Mouse (Mus musculus): ENCODE results near the gene Lyz1.
"Not testable (repeated sequence)": the region's sequence is repeated elsewhere in the genome, so short reads cannot be mapped to it uniquely, and the experiment has no call there.

The Lyz1 gene

DNA sequence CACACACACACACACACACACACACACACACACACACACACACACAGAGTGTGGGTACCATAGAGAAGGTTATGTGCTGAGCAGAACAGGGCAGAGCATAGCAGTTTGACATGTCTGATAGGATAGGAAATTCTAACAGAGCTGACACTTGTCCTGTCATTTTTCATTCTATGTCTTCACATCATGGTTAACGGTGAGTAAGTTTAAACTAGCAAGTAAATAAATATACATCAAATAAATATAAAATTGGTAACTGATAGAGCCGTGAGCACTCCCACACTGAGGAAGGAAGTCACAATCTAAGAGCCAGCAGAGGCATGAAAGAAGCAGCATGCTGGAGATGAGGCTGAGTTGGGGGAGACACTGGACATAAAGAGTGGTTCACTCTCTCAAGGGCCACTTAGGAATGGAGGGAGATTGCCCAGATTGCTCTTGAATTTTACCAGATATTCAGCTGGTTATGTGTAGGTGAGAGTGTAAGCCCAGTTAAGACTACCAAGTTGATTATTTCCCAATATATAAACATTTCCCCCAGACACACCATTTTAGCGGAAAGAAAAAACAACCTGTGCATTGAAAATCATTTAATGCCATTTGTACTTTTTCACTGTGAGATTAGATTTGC, 5.3 kb downstream of the Lyz1 start:
- DNase-seq (ENCODE audit: low spot score) = no peak

DNA sequence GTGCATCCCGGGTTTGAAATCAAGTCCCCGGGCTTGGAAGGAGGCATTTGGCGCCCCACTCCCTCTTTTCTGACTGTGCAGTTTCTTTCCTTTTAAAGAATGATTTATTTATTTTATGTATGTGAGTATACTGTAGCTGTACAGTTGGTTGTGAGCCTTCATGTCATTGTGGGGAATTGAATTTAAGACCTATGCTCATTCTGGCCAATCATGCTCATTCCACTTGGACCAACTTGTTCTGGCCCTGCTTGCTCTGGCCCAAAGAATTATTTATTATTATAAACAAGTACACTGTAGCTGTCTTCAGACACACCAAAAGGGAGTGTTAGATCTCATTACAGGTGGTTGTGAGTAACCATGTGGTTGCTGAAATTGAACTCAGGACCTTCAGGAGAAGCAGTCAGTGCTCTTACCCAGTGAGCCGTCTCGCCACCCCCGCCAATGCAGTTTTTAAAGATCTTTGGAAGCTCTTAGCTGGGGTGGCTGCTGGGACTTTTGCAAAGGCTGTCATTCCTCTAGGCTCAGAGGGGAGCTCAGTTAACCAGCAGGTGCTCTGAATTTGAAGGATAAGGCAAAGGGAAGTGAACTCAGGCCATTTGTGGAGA, 6.2 kb downstream of the Lyz1 start:
- no peak for DNase-seq (ENCODE audit: low spot score)

DNA sequence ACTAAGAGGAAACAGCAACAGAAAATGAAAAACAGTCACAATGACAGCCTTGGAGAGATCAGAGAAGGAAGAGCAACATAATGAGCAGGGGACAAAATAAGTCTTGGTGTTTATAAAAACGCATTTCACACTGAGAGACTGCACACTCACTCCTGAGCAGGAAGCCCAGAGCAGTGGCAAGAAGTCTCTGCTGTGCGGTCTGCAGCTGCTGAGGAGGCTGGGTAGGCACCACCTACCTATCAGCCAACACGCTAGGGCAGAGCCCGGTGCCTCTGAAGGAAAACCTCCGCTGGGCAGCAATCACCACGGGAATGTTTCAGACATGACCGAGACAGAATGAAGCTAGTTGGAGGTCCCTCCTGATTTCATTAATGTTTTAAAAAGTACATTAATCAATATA, 7.1 kb downstream of the Lyz1 start:
- not testable (repeated sequence) for DNase-seq (ENCODE audit: low spot score)

DNA sequence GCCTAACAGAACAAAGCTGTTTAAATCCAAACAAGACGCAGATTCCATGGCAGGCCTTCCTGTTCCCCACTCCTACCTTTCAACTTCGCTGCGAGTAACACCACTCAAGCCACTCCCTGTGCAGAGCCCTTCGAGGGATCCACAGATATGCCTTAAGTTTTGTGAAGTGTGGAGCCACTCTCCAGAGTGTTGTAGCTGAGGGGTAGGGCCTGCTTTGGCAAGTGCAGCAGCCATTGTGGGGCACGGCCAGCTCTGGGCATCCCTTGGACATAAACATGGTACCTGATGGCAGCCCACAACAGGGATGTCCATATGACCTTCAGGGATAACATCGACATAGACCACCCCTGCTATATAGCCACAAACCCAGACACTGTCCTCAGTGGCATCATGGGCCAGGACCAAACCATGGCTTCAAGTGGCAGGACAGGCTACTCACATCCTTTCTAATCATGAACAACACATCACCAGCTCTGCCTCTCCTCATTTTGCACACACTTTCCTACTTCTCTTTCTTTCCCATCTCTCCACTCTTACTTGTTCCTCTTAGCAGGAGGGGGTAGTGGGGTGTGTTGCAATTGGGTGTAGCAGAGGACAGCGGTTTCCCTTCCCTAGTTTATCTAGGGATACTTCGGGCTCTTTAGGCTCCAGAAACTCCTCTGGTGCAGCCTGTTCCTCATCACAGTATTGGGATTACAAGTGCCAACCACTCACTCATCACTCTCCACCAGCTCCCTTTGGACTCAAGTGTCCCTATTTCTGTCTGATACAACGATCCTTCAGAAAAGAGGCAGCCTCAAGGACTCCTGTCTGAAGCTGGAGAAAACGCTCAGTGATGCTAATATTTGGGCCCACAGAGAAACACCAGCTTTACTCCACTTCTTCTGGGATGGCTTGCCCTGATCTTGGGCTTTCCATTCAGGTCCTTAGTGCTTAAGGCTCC, 7.8 kb downstream of the Lyz1 start:
- DNase-seq (ENCODE audit: low spot score) = no peak

DNA sequence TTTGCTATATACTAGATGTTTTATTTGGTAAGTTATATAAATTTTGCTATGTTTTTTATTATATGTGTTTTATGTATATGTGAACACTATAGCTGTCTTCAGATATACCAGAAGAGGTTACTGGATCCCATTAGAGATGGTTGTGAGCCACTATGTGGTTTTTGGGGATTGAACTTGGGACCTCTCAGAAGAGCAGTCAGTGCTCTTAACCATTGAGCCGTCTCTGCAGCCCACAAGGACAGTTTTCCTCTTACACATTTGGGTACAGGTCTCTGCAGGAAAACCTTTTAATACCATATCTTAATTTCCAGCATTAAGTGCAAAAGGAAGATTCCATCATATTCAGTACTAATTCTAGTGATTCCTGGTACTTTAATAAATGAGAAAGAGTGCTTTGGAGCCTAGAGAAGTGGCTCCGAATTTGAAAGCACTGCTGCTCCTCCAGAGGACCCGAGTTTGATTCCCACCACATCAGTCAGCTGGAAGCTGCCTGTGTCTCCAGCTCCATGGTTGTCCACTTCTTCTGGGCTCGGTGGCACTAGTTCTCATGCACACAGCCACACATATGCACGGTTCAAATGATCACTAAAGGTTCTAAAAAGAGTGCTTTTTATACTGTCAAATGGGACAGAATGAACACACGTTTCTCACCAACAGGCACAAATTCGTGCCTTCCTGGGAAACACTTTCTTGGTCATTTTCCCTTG, 8.6 kb downstream of the Lyz1 start:
- DNase-seq (ENCODE audit: low spot score) = no peak

DNA sequence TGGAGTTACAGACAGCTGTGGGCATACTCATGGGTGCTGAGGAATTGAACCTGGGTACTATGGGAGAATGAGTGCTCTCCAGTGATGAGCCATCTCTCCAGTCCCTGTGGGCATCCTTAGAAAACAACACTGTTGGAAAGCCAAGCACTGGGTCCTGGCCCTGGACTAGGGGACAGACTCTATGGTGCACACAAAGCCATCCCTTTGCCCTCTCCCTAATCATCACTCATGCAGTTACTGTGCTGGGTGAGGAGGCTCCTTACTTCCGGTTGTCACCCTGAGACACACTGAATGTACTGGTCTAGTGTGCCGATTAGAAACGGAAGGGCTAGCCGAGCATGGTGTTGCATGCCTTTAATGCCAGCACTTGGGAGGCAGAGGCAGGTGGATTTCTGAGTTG, 9.5 kb downstream of the Lyz1 start:
- DNase-seq (ENCODE audit: low spot score) = not testable (repeated sequence)

DNA sequence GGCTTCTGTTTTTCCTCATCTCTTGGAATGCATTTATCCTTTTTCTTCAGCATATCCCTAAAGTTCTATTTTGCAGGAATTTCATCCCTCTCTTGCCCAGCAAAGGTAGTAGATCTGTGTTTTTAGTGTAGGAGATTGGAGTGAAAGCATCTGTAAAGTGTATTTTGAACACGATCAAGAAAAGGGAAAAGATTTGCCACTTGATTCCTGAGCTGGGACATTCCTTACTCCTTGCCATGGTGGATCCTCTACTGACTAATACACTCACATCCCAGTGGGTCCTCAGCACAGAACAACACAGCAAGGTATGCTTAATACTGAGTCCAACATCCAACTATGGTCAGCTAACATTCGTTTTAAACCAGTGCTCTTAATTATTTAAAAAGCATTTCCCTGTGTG, 10.1 kb downstream of the Lyz1 start:
- DNase-seq (ENCODE audit: low spot score) = no peak

DNA sequence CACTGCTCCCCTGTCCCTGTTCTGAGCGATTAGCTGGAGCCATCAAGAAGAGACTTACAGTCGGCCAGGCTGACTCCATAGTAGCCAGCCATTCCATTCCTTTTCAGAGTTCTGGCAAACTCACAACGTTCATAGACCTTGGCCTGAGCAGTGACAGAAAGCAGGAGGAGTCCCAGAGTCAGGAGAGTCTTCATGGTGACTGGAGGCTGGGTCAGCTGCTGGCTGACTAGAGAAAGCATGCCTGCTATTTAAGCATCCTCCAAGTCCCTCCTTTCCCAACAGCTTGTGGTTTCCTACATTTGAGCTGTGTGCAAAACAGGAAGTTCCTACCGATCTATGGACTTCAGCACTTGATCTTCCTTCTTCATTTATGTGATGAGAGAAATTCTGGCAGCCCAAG, 10.6 kb downstream of the Lyz1 start, which contains the start of gene Lyz2:
TSS of gene Lyz2 (minus strand) at position 273 of the 400 bp plus-strand sequence.
- DNase-seq (ENCODE audit: low spot score) = no peak

DNA sequence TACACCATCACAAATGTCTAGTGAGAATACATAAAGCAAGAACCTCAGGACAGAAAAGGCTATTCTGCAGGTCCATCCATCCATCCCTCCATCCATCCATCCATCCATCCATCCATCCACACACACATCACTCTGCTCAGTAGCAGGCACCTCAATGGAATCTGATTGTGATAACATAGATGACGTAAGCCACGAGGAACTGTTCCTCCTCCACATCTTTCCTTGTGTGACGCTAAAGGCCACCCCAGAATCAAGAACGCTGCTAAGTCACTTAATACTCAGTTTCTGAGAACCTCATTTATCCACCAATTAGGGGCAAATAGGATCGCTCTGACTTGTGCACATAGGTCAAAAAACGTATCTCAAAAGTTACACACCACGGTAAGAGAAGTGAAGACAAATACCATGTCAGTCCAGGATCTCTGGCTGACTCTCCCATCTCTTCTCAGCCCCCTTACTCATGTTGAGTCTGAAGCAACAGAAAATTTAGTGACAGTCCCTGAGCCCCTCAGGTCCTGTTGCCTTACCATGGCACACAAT, 11.2 kb downstream of the Lyz1 start:
- no peak for DNase-seq (ENCODE audit: low spot score)

DNA sequence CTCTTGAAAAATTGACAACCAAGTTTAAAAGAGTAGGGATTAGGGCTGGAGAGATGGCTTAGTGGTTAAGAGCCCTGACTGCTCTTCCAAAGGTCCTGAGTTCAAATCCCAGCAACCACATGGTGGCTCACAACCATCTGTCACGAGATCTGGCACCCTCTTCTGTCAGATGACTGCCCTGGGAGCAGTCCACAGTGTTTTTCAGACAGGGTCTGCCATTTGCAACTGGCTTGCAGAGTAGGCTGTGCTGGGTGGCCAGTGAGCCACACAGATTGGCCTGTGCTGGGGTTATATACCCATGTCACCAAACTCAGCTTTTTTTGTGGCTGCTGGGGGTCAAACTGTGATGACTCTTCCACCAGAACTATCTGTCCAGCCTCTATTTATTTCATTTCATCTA, 12.7 kb downstream of the Lyz1 start:
- DNase-seq (ENCODE audit: low spot score) = no peak

DNA sequence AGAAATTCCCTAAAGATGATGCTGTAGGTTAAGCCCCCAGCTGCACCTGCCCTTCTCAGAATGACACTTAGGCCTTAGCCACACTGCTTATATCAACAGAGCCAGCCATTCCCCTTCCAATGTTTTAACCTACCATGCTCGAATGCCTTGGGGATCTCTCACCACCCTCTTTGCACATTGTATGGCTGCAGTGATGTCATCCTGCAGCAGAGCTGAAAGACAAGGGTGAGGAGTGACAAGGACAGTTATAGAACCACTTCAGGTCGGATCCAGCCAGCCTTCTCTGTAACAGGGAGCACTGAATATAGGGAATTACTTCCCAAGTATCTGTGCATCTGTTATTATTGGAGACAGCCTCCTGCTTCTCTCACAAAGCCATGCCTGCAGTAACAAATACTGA, 14.2 kb downstream of the Lyz1 start:
- DNase-seq (ENCODE audit: low spot score) = not testable (repeated sequence)

DNA sequence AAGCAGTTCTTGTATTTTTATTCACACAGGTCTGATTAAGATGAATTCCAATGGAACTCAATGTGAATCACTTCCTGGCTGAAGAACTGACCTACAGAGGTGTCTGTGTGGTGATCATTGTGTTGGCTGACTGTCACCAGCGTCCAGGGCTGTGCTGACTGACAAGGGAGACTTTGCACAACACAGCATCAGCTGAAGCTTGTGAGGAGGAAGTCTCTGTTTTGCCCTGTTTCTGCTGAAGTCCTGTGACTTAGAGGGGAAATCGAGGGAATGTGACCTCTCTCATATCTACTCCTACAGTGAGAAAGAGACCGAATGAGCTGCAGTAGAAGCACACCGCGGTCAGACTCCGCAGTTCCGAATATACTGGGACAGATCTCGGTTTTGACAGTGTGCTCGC, 14.9 kb downstream of the Lyz1 start:
- not testable (repeated sequence) for DNase-seq (ENCODE audit: low spot score)

DNA sequence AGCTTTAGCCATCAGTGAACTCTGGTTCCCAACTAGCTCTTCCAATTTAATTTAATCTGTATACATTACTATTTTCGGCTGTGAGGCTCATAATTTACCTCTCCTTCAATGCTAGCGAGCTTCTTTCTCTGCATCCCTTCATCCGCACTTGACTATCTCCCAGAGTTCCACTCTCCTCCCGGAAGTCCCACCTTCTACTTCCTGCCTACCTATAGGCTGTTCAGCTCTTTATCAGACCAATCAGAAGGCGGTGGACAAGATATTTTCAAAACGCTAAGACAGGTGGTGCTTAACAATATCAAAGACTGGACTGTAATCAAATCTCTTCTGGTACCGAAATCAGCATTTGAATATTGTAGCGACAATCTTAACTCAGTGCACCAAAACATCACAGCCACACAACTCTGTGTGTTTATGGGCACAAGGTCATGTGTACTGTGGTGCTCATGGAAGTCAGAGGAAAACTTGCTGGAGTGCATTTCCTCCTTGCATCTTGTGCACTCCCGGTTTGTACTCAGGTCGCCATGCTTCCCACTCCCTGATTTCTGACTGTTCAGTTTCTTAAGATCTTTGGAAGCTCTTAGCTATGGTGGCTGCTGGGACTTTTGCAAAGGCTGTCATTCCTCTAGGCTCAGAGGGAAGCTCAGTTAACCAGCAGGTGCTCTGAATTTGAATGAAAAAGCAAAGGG, 16.8 kb downstream of the Lyz1 start:
- no peak for DNase-seq (ENCODE audit: low spot score)

DNA sequence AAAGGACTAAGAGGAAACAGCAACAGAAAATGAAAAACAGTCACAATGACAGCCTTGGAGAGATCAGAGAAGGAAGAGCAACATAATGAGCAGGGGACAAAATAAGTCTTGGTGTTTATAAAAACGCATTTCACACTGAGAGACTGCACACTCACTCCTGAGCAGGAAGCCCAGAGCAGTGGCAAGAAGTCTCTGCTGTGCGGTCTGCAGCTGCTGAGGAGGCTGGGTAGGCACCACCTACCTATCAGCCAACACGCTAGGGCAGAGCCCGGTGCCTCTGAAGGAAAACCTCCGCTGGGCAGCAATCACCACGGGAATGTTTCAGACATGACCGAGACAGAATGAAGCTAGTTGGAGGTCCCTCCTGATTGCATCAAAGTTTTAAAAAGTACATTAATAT, 18.0 kb downstream of the Lyz1 start:
- DNase-seq (ENCODE audit: low spot score) = not testable (repeated sequence)

DNA sequence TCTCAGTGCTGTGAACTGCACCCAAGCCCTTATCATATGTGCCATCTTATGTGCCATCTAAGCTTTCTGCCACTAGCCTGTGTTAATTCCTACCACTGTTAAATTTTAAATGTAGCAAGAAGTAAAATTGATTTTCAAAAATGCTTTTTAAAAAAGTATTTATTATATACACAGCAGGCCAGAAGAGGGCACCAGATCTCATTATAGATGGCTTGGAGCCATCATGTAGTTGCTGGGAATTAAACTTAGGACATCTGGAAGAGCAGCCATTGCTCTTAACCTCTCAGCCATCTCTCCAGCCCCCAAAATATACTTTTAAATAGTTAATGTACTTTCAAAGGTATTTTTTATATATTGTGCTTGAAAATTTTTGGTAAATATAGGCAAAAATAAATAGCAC, 20.6 kb downstream of the Lyz1 start:
- DNase-seq (ENCODE audit: low spot score) = no peak

DNA sequence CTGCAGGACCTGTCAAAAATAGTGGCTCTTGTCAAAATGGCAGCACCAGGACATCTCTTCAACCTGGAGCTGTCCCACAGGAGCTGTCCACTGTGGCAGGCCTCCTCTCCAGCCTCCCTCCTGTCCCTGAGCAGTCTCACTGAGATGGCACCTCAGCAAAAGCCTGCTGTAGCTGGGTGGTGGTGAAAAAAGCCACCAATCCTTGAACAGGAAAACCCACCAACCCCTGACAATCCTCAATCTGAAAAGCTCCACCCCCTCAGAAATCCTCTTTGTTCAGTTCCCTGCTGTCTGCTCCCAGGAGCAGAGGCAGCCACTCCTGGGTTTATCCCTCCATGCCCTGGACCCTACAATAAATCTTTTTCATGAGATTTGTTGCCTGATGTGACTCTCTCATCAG, 32.8 kb downstream of the Lyz1 start:
- no peak for DNase-seq (ENCODE audit: low spot score)

DNA sequence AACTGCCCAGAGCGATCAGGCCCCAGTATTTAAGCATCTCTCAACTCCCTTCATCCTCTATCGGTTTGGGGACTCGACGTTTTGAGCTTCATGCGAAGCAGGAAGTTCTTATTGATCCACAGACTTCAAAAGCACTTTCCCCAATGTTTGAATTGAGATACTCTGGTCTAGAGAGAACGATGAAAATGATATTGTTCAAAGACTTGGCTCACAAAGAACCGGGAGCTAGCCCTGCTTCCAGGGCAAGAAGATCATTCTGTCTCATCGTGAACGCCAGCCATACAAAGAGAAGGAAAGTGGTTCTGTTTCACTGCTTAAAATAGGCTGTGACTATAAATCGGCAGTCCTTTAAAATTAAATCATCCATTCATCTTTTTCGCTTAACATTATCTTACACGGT, 54.1 kb downstream of the Lyz1 start, which contains the start of gene 9530003J23Rik:
TSS of gene 9530003J23Rik (minus strand) at position 101 of the 400 bp plus-strand sequence.
- no peak for DNase-seq (ENCODE audit: low spot score)

Measured in spleen, adult 12 weeks (tissue).